Mouse (Mus musculus) embryonic fibroblast, embryonic 13.5 days (primary cell): ENCODE data around the gene Aunip. TPM values are rescaled to one million over a fixed set of nuclear protein-coding genes. Genes with fewer than 3 reads are reported as not detected.

Experiments used
- H3K27ac ChIP-seq: 2 replicates; pipeline ENCODE4 v1.5.1; 2012; ENCODE audit warnings: low read length, control low read depth, inconsistent platforms; ENCODE audit not compliant: insufficient read depth
- H3K4me1 ChIP-seq: 2 replicates; pipeline ENCODE4 v1.6.1; 2011; ENCODE audit warnings: low read length; ENCODE audit not compliant: control insufficient read depth, insufficient read depth
- H3K4me3 ChIP-seq: 2 replicates; pipeline ENCODE4 v1.5.1; 2011; ENCODE audit warnings: mild to moderate bottlenecking, control low read depth, low read length; ENCODE audit not compliant: insufficient read depth
- CTCF ChIP-seq: IDR thresholded peaks from 2 replicates; pipeline ENCODE4 v1.5.1; 2011; ENCODE audit warnings: mild to moderate bottlenecking, control low read depth, low read length, moderate library complexity, borderline replicate concordance; ENCODE audit not compliant: insufficient read depth
- POLR2A ChIP-seq: IDR thresholded peaks from 2 replicates; pipeline ENCODE4 v1.6.1; 2011; ENCODE audit warnings: low read depth, mild to moderate bottlenecking, control low read depth, low read length, moderate library complexity
- polyA plus RNA-seq: library from polyadenylated mRNA; stranded (reverse); fragments of >200 nt; gene quantifications from 2 replicates; pipeline ENCODE4 v1.2.4, GENCODE M21; 2011; ENCODE audit warnings: low read depth; ENCODE audit not compliant: missing spikeins, insufficient read length

Aunip gene
- 8.5 and 9.7 TPM in 2 replicates for polyA plus RNA-seq

GRCm38 (mm10) chr4:134510845-134511411 is at the start of gene Aunip:
TSS of gene Aunip (plus strand) at chr4:134510999.
- Histone ChIP-seq H3K4me3 (peak within 1 kb of the TSS; percentile 68), H3K4me1 (no peaks in the 10 kb centered on the region), H3K27ac (no peak within 1 kb of the TSS)
- TF ChIP-seq POLR2A (peak; percentile 67), CTCF (no peak)

- Histone ChIP-seq H3K4me3 (no peak overlapping the region), H3K27ac (no peak overlapping the region), H3K4me1 (no peaks in the 10 kb centered on the region)
- TF ChIP-seq CTCF (no peak), POLR2A (no peak)
Measured at GRCm38 (mm10) chr4:134461252-134461651, 49.5 kb upstream of the Aunip start.

GRCm38 (mm10) chr4:134465789-134466188 is 45.0 kb upstream of the Aunip start:
- no peak overlapping the region for H3K27ac ChIP-seq
- TF ChIP-seq POLR2A: no peak
- no peak for TF ChIP-seq CTCF
- no peak overlapping the region for H3K4me3 ChIP-seq
- H3K4me1 ChIP-seq: no peaks in the 10 kb centered on the region; the same call in 1 of the 2 replicates

GRCm38 (mm10) chr4:134466381-134467262 is 44.2 kb upstream of the Aunip start:
- Histone ChIP-seq H3K4me3 (no peak overlapping the region), H3K27ac (no peak overlapping the region), H3K4me1 (no peaks in the 10 kb centered on the region; the same call in 1 of the 2 replicates)
- TF ChIP-seq CTCF: no peak
- no peak for TF ChIP-seq POLR2A

- Histone ChIP-seq H3K4me1 (no peaks in the 10 kb centered on the region; the same call in 1 of the 2 replicates), H3K27ac (no peak overlapping the region), H3K4me3 (peak overlapping the region; percentile 38)
- TF ChIP-seq CTCF (no peak), POLR2A (0 out of 2 replicates have a peak, but pooled peaks have one; percentile 19)
Measured at GRCm38 (mm10) chr4:134467435-134468214, 43.2 kb upstream of the Aunip start.

- TF ChIP-seq CTCF (no peak), POLR2A (peak; percentile 98)
- Histone ChIP-seq H3K27ac (peak within 1 kb of the TSS; percentile 19; the same call in 1 of the 2 replicates), H3K4me1 (no peaks in the 10 kb centered on the region; the same call in 1 of the 2 replicates), H3K4me3 (peak within 1 kb of the TSS; percentile 64)
Measured at GRCm38 (mm10) chr4:134468215-134468575, 42.6 kb upstream of the Aunip start, which contains the start of gene Stmn1. TSS of gene Stmn1 (plus strand) at chr4:134468320.

- no peaks in the 10 kb centered on the region; the same call in 1 of the 2 replicates for H3K4me1 ChIP-seq
- TF ChIP-seq CTCF: no peak
- TF ChIP-seq POLR2A: peak; percentile 49; the same call in 1 of the 2 replicates
- H3K4me3 ChIP-seq: peak overlapping the region; percentile 64
Measured at GRCm38 (mm10) chr4:134468578-134469266, 42.1 kb upstream of the Aunip start.

GRCm38 (mm10) chr4:134469341-134469796 is 41.4 kb upstream of the Aunip start:
- Histone ChIP-seq H3K27ac (peak overlapping the region; percentile 66), H3K4me3 (peak overlapping the region; percentile 62), H3K4me1 (no peaks in the 10 kb centered on the region; the same call in 1 of the 2 replicates)
- TF ChIP-seq POLR2A (peak; percentile 50; the same call in 1 of the 2 replicates), CTCF (no peak)

More at GRCm38 (mm10) chr4:134468578-134469266, 42.1 kb upstream of the Aunip start:
- peak overlapping the region; percentile 19; the same call in 1 of the 2 replicates for H3K27ac ChIP-seq
